Mouse (Mus musculus) left cerebral cortex, postnatal 10 days (tissue): Measurements from ENCODE around the gene Ptprn2. TPM values are rescaled to one million over a fixed set of nuclear protein-coding genes. Genes with fewer than 3 reads are reported as not detected.

Experiments used
- DNase-seq, 2 experiments: peaks; one replicate each; pipeline ENCODE4 v3.0.0; 2021 to 2022; ENCODE audit warnings: low spot score in 2 of 2, mixed read lengths in 1 of 2; ENCODE audit errors: extremely low spot score in 1 of 2
- intact Hi-C: fragments of 180-260 bp; cut with DNase I; formaldehyde crosslinking; loops from one replicate; pipeline ENCODE4 v1.15.1; 2025
- total RNA-seq, 2 experiments: library from RNA; stranded (reverse); gene quantifications; 2 replicates each; pipeline ENCODE4 v1.2.3; 2021

Gene Ptprn2
- total RNA-seq, 2 experiments from 2014 or later: 331 to 341 TPM

DNA sequence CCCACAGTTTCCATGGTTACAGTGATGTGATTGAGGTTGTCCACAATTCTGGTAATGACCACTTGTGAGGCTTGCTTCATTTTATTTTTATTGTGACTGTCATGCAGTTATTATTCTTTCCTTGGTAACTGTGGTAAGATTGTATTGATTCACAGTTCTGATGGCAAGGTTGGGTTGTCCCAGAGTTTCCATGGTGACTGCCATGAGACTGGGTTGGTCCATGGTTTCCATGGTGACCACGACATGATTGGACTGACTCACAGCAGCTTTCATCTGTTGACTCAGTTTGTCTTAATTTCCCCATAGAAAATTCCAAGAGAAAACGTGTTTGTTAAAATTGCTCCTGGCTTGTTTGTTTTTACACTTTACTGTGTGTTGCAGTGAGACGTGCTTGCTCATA lies 225.2 kb downstream of the Ptprn2 start:
- peak in 1 of 2 experiments; percentile 24 for DNase-seq

DNA sequence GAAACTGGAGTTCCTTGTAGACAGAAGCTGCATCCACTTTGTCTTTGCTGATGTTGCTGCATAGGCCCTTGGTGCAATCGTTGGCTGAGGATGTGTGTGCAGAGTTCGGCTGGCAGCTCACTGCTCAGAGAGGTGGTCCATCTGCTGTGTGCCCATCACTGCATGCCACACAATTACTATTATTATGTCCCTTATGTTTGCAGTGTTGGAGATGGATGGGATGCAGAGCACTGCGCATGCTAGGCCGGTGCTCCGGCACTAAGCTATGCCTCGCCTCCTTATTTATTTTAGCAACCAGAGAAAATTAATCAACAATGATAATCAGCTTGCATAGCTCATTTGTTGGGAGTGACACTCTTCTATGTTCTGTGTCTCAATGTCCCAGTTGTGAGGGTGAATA lies 225.6 kb downstream of the Ptprn2 start:
- intact Hi-C loops: no loop called here
- no peak for DNase-seq

More for the DNA sequence above, 225.2 kb downstream of the Ptprn2 start:
- intact Hi-C loops: no loop called here

DNA sequence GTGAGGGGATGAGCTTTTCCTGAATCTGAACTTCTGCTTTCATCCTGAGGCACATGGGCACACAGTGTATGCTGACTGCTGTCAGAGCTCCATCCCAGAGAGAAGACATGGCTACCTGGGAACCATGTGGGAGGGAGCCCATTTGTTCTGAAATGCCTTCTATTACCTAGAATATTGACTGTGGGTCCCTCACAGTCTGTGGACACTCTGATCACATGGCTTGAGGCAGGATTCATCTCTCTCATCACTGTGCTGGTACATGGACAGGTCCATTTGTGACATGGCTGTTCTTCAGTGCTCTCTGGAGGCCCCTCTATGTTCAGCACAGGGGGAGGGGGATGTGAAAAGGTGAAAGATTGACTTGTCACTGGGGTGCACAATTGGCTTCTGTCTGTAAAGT lies 227.6 kb downstream of the Ptprn2 start:
- intact Hi-C loops: no loop called here
- DNase-seq: no peak

DNA sequence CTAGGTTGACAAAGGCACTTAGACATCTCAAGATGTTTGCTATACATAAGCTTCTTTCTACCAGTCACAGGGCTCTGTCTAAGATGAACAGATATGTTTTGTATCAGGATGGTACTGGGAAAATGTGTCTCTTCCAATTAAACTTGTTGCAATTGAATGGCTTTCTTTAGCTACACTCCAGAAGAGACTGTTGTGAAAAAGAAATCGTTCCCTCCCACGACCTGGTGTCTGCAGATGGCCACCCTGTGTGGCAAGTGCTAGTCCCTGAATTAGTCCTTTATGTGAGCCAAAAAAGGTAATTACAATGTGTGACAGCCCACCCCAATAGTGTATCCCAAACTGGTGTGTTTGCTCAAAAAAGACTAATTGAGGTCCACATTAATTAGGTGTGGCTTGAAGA lies 235.5 kb downstream of the Ptprn2 start:
- intact Hi-C loops: no loop called here
- DNase-seq: no peak

DNA sequence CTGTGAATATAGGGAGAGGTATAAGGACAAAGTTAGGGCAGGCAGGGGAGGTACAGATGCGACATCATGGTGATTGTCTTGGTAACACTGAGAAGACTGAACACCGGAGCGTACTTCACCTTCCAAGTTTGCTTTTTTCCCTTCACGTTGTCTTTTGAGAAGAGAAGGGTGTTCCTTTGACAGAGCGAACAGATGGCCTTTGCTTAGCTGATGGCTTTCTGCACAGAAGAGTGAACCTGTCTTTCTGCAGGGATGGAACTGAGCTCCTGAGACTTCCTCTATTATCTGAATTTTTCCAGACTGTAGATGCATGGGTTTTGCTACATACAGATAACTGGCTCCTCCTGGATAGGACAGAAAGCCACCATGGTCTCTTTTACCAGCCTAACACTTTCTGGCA lies 254.6 kb downstream of the Ptprn2 start:
- intact Hi-C loops: no loop called here
- no peak for DNase-seq

DNA sequence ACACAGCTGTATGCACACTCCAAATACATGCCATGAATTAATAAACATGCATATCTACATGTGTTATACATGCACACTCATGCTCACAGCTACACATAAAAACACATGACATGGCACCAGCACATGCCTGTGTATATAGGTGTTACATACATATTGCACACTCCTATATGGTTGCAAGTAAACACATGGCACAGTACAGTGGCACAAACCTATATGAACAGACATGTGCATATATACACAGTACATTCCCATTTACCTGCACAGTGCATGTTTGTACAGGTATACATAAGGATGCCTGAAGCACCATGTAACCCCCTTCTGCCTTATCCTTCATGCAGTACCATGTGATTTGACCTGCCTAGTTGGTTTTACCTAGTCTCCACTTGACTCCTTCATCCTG lies 255.8 kb downstream of the Ptprn2 start:
- no peak for DNase-seq
- intact Hi-C loops: no loop called here

DNA sequence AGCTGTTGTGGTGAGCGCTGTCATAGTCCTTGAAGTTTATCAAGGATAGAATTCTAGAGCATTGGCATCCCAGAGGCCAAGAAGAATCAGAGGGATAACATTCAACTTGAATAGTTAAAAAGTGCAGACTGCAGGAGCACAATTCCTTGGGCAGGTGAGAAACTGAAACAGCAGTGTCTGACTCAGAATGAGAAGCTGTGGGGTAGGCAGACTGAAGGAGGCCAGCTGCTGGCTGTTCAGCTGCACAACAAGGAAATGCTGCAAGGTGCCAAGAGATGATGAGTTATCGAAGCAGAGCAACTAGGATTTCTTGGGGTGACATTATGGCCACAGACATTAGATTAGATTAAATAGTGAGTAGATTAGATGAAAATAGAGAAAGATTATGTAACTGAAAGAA lies 260.9 kb downstream of the Ptprn2 start:
- intact Hi-C loops: no loop called here
- DNase-seq: no peak

DNA sequence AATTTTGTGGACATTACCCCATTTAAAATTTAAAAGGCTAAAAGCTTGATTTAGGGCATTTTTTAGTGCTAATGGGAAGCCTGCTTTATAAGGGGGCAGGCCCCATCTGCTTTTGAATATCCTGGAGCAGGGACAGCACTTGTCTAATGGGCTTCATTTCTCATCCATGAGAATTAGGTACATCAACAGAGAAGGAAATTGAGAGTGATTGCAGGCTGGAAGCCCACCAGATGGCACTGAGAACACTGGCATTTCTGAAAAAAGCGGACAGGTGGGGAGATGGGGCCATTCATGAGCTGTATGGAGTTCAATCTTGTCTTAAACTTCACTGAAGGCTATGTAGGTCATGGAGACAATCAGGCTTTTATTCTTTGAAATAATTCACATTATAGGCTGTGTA lies 267.3 kb downstream of the Ptprn2 start:
- no peak for DNase-seq
- intact Hi-C loops: no loop called here

DNA sequence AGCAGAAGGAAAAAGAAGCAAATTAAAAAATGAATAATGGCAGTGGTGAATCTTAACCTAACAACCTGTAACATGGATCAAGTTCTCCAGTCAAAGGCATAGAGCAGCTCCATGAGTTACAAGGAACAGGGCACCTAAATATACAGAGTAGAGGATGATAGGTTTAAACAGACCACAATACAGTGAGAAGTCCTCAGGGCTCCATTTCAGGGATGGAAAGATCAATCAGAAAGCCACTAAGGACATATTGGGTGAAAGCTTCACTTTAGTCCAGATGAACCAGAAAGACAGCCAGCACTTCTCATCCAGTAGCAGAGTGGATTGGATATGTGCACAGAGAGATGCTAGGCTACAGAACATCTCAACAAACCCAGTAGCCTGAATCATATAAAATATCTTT lies 278.4 kb downstream of the Ptprn2 start:
- intact Hi-C loops: no loop called here
- no peak for DNase-seq

DNA sequence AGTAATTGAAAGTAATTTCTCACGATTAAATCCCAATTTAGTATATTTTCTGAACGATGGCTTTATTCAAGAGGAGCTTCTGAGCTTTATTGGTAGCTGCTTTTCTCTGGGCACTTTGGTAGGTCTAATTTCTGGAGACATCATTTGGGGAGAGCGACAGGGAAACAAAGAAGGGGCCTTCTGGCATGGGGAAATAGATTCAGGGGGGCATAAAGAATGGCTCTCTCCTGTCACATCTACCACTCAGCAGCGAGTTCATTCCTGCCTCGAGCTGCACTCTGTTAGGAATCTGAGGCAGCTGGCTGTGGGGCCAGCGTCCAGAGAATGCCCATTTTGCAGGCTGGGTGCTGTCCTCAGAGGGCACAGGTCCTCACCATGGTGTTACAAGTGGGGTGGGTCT lies 285.4 kb downstream of the Ptprn2 start:
- intact Hi-C loops: no loop called here
- DNase-seq: no peak

DNA sequence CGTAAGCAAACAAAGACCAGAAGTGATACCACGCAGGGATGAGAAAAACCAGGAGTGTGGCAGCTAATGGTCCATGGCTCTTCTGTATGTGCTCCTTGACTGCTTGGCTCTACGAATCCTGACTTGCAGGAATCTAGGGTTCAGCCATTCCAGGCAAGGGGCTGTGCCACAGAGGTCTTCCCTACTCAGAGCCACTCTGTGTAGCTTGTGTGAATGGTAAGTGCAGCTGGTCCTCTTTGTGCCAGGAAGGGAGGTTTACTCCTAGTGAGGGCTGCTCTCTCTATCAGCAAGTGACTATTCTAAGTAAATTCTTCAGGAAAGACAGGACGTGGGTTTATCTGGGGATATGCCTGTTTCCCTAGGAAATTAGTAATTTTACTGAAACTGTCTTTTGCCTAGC lies 286.0 kb downstream of the Ptprn2 start:
- no peak for DNase-seq
- intact Hi-C loops: no loop called here

DNA sequence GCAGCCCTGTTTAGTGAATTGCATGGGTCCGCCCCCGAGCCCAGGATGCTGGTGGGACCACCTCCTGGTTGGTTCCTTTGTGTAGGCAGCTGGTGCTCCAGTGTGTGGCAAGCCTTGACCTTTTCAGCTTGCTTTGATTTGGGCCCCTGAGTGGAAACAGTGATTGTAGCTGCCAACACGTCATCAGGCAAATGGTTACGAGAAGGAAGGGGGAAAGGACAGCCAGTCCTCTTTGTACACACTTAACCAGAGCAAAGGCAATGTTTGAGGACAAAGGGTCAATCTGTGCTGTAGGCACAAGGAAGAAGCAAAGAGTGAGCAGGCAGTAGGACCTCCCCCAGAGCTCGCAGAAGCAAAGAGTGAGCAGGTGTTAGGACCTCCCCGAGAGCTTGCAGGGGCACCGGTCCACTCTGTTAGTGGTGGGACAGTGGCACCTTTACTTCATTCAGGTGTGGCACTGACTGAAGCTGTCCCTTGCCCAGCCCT lies 286.6 kb downstream of the Ptprn2 start:
- no peak for DNase-seq

DNA sequence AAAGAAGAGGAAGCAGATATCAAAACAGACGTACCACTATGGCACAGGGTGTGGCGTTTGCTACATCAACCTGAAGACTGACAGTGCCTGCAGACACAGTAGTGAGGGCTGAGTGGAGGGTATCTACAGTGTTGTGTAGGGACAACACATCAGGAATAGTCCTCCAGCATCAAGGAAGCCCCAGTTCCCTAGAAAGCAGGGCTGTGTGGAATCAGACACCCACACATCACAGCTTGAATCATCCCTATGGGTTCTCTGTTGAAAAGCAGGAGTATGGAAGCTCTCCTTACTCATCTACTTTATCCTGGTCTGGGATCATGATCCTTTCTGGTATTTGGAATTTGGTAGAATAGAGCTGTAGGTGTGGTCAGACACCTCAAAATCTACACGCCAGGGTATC lies 287.8 kb downstream of the Ptprn2 start:
- intact Hi-C loops: no loop called here
- no peak for DNase-seq

More for the DNA sequence above, 286.6 kb downstream of the Ptprn2 start:
- intact Hi-C loops: no loop called here

DNA sequence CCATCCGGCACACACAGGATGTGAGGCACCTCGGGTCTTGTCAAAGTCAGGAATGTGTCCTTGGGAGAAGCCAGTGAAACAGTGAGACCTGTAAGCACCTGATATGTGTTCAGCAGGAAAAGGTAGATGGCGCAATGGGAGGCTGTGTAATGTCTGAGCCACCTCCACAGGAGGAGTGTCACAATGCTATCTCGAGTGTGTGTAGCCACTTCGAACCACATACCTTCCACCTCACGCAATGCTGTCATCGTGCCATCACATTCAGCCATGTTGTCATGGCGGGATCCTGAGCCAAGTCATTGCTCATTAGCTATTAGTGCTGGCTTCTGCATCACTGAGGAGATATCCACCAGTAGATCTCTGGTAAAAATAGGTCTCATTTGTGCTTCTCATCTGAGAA lies 290.9 kb downstream of the Ptprn2 start:
- no peak for DNase-seq
- intact Hi-C loops: no loop called here

DNA sequence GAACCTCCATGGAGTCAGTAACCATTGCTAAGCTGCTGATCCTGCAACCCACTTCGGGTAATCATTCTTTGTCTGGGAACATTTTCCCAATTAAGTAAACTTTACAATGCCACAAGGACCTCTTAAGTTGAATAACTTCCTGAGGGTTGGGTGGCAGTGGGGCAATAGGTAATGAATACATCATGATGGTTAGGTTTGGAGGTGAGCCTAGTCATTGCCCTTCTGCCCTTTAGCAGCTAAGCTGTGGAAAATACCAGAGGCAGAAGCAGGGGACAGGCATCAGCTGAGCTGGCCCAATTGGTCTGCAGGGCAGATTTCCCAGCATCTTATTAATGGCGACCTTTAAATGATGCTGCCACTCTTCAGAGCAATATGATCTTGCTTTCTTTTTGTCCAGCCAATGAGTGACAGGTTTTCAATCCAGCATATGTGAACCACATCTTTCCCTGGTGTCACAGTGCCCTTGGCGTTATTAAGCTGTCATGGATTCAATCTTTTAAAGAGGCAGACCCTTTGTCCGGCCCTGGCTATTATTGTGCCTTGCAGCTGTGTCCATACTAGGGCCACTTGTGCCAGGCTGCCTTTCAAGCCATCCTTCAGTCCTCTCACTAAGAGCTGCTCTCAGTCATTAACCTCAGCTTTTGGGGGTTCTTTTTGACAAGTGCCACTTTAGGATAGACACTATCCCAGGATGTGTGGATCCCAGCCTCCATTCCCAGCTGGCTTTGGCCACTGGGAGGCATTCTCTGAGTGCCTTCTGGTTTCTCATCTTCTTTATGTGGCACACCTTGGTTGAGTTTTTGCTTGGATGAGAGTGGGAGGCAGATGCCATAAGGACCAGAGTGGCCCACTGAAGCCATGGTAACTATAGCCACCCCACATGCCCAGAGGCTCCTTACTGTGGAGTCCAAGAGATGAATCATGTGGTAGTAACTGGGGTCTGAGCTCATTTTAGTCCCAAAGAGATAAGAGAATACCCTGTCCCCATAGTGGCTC lies 292.9 kb downstream of the Ptprn2 start:
- intact Hi-C loops: no loop called here
- DNase-seq: no peak

DNA sequence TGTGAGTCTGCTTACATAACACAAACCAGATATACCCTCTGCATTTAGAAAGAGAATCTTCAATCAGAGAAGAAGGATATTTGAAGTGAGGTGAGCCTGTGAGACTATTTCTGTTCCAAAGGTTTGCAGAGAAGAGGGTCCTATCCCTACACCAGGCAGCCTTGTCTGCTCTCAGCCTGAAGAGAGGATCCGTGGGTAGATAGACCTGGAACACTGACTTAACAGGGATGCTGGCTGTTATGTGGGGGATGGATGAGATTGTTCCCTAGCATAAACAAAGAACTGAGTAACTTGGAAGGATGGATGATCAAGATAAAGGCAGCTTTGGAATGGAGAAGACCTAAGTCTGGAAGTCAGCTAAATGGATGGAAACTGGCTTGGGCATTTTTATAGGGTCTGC lies 294.9 kb downstream of the Ptprn2 start:
- intact Hi-C loops: no loop called here
- DNase-seq: no peak

DNA sequence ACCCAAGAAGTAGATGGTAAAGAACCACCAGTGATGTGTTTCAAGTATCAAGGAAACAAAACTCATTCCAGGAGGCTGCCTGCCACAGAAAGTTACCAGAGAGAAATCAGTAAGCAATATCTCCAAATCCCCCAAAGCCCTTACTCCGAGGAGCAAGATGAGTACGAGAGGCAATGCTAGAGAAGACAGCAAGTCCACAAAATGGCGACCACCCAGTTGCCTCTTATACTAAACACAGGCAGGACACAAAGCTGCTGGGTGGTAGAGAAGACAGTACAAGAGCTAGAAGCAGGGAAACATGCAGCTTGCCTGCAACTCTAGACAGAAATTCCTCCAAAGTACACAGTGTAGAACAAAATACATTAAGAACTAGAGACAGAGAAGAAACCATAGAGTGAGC lies 300.2 kb downstream of the Ptprn2 start:
- DNase-seq: no peak
- intact Hi-C loops: no loop called here

DNA sequence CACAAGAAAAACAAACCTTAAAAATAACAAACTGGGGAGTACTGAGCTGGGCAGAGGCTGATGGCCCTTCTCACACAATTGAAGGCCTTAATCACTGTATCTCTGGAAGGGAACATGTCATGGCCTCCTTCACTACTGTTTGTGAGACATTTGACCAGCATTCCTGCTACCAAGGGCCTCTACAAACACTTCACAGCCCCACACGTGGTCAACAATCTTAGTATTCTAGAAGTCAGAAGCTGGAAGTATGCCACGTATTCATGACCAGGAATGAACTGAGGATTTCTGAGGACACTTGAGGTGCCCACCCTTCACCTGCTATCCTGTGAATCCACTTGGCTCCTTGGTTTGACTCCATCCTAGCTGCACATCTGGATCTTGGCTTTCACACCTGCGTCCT lies 302.8 kb downstream of the Ptprn2 start:
- intact Hi-C loops: no loop called here
- DNase-seq: no peak

DNA sequence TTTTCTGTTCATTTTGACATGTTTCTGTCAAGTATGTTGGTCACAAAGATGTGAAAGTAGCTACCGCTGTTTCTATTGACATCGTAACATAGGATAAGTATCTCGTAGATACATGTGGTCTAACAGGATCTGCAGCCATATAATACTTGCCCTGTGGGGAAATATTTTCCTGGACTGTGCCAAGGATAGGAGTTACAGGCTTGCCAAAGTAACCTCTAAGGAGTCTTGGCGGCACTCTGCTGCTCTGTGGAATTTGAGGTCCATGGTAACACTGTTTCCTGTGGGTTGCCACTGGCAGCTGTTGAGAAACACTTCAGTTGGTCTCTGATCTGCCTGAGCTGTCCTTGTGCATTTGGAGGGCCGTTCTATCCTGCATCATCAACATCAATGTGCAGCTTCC lies 317.8 kb downstream of the Ptprn2 start:
- DNase-seq: no peak
- intact Hi-C loops: no loop called here

DNA sequence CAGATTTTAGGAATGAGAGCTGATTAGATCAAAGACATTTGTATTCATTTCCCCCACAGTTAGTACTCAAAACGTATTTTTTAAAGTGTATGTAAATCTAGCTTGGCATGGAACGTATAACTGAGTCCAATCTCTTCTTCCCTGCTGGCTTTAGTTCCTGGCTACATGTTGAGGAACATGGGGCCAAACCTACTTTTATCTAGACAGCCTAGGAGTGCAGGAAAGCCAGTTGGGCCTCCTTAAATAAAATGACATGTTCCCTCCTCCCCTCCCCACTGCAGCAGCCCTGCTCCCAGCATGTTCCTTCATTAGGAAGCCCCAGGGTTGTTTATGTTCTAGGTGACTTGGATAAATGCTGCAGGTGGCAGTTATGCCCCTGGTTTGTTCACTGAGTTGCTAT lies 319.2 kb downstream of the Ptprn2 start:
- no peak for DNase-seq
- intact Hi-C loops: no loop called here
